Mouse (Mus musculus): ENCODE results near the gene Gm21721. TPM values are rescaled to one million over a fixed set of nuclear protein-coding genes. Genes with fewer than 3 reads are reported as not detected.

Gene Gm21721
- polyA plus RNA-seq (2012; rRNA removed): not detected in 2 replicates

GRCm38 (mm10) chrY:9202090-9202489, at the start of gene Gm21721:
Gm21721 (minus strand) TSS chrY:9202190.

Other genes with a start within 250 kb of the Gm21721 start
- not detected in 2 replicates for gene Gm21292, start 68.3 kb downstream of the Gm21721 start, polyA plus RNA-seq (2012; rRNA removed)
- not detected in 2 replicates for gene Gm21812, start 145.0 kb upstream of the Gm21721 start, polyA plus RNA-seq (2012; rRNA removed)
- not detected in 2 replicates for gene Gm21874, start 214.0 kb upstream of the Gm21721 start, polyA plus RNA-seq (2012; rRNA removed)

All from central nervous system, embryonic 14 days (tissue).